Mouse (Mus musculus) midbrain, embryonic 15.5 days (tissue): ENCODE measurements around the gene Bach2. TPM values are rescaled to one million over a fixed set of nuclear protein-coding genes. Genes with fewer than 3 reads are reported as not detected.

Experiments
- ATAC-seq: fragments of 200-750 bp; cut with Nextera tagmentation; replicated peaks from 2 replicates; pipeline ENCODE4 v1.8.0; 2017; ENCODE audit warnings: moderate TSS enrichment
- H3K27ac ChIP-seq: fragments of 300-500 bp; sonication (generic); 2 replicates; pipeline ENCODE4 v1.5.1; 2015; ENCODE audit warnings: mild to moderate bottlenecking, inconsistent platforms
- H3K27me3 ChIP-seq: fragments of 300-500 bp; sonication (generic); replicated peaks from 2 replicates; pipeline ENCODE4 v1.6.1; 2015; ENCODE audit warnings: inconsistent platforms
- H3K36me3 ChIP-seq: fragments of 300-500 bp; sonication (generic); replicated peaks from 2 replicates; pipeline ENCODE4 v1.6.1; 2015; ENCODE audit warnings: inconsistent platforms
- H3K4me1 ChIP-seq: fragments of 300-500 bp; sonication (generic); 2 replicates; pipeline ENCODE4 v1.6.1; 2015; ENCODE audit warnings: inconsistent platforms
- H3K4me2 ChIP-seq: fragments of 300-500 bp; sonication (generic); 2 replicates; pipeline ENCODE4 v1.6.1; 2015; ENCODE audit warnings: inconsistent platforms, mild to moderate bottlenecking, moderate library complexity
- H3K4me3 ChIP-seq: fragments of 300-500 bp; sonication (generic); 2 replicates; pipeline ENCODE4 v1.5.1; 2015; ENCODE audit warnings: mild to moderate bottlenecking, inconsistent platforms
- H3K9ac ChIP-seq: fragments of 300-500 bp; sonication (generic); 2 replicates; pipeline ENCODE4 v1.6.1; 2015; ENCODE audit warnings: mild to moderate bottlenecking, inconsistent platforms
- H3K9me3 ChIP-seq: fragments of 300-500 bp; sonication (generic); 2 replicates; pipeline ENCODE4 v1.6.1; 2016; ENCODE audit warnings: inconsistent platforms
- WGBS: fragments of 180-500 bp; shearing (Covaris S2); methylation state at CpG from one replicate; pipeline ENCODE4 v1.1.7; 2015; ENCODE audit warnings: mixed read lengths; 5-methylcytosine and 5-hydroxymethylcytosine counted together
- polyA plus RNA-seq: library from polyadenylated mRNA; unstranded; fragments of >200 nt; fragmentation: Nextera tagmentation; extraction: Ambion mirVana; gene quantifications from 2 replicates; pipeline ENCODE4 v1.2.1, GENCODE M21; 2015

The Bach2 gene
- polyA plus RNA-seq, 1 experiment from 2014 or later, result 22.3 TPM

DNA sequence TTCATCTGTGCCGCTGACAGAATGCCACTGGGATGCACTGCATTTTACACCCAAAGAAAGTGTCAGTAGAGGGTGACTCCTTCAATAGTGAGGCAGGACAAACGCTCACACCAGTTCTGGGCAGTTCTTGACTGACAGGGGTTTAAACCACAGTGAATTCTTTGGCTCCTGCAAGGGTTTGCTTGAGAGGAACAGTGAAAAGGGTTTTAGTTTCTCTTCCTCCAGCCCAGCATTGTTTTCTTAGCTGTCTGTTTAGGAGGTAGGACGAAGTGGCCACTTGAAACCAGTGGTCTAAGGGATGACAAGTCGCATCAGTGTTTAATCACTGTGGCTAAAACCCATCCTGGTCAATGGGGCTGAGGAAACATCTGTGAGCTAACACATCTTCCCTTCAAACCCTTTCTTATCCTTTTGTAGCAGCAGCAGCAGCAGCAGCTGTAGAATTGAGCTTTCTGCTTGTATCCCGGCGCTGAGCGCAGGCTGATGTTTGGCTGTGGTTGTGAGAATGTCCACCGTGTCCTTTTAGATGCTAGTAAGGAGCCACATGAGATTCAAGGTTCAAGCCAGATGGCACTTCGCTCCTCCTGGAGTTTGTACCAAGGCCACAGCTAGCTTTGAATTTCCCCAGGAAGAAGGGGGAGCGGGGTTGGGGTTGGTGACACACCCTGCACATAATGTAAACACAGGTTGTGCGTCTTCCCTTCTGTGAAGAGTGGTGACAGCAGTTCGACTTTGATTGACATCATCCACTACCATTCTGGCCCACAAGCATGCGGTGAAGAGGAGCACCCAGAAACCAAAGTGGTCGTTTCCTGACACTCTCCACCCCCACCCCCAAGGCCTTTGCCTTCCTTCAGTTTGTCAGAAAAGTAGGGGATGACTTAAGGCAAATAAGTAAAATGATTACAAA lies 104.9 kb downstream of the Bach2 start:
- H3K4me3 ChIP-seq, result no peak overlapping the region
- H3K4me2 ChIP-seq, result no peak overlapping the region
- ATAC-seq, result no peak
- 48% methylated on average over 14 of the region's 14 CpGs for WGBS
- H3K9me3 ChIP-seq, result no peaks in the 10 kb centered on the region
- H3K27ac ChIP-seq, result peak overlapping the region; percentile 1; the same call in 1 of the 2 replicates
- H3K36me3 ChIP-seq, result no peaks in the 10 kb centered on the region
- no peak overlapping the region for H3K9ac ChIP-seq
- no peaks in the 10 kb centered on the region for H3K27me3 ChIP-seq
- peaks cover 20% of the 10 kb centered on the region for H3K4me1 ChIP-seq

DNA sequence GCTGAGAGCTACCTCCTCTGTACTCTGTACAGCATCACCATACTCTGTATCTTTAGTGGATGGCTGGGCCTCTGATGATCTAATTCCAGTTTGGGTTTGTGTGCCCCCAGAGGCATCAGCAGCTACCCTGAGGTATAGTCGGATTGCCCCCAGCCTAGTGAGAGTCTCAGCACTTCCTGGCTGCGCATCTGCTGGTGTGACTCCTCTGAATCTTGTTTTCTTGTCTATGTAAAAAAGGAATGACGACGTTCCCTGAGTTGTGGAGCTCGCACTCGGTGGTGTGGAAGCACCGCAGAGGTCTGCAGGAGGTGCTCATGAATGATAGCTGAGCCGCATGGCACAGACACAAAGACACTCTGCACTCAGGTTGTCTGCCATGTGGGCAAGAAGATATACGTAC lies 105.7 kb downstream of the Bach2 start:
- H3K4me3 ChIP-seq, result no peak overlapping the region
- no peak overlapping the region for H3K27ac ChIP-seq
- H3K9ac ChIP-seq, result no peak overlapping the region
- H3K27me3 ChIP-seq, result no peaks in the 10 kb centered on the region
- no peak overlapping the region for H3K4me2 ChIP-seq
- H3K9me3 ChIP-seq, result no peaks in the 10 kb centered on the region
- peaks cover 20% of the 10 kb centered on the region for H3K4me1 ChIP-seq
- no peaks in the 10 kb centered on the region for H3K36me3 ChIP-seq
- WGBS, result 79% methylated on average over 9 of the region's 9 CpGs
- ATAC-seq, result no peak

DNA sequence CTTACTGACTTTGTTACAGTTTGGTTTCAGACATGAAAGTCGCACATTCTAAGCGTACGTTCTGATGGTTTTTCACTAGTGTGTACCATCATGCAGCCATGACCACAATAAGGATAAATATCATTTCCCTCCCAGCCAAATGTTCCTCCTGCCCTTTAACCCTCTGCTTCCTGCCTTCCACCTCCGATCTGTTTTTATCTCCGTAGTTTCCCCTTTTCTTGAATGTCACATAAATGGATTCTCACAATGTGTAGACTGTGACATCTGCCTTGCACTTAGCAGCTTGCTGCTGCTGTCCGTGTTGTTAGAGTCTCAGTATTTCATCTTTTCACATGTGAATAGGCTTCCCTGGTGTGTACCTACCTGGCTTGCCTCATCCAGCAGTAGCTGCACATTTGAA lies 108.6 kb downstream of the Bach2 start:
- H3K27ac ChIP-seq, result no peak overlapping the region
- 73% methylated on average over 6 of the region's 6 CpGs for WGBS
- no peak overlapping the region for H3K4me2 ChIP-seq
- no peaks in the 10 kb centered on the region for H3K9me3 ChIP-seq
- H3K9ac ChIP-seq, result no peak overlapping the region
- ATAC-seq, result no peak
- H3K4me1 ChIP-seq, result peaks cover 29% of the 10 kb centered on the region
- H3K4me3 ChIP-seq, result no peak overlapping the region
- H3K27me3 ChIP-seq, result no peaks in the 10 kb centered on the region
- H3K36me3 ChIP-seq, result no peaks in the 10 kb centered on the region

DNA sequence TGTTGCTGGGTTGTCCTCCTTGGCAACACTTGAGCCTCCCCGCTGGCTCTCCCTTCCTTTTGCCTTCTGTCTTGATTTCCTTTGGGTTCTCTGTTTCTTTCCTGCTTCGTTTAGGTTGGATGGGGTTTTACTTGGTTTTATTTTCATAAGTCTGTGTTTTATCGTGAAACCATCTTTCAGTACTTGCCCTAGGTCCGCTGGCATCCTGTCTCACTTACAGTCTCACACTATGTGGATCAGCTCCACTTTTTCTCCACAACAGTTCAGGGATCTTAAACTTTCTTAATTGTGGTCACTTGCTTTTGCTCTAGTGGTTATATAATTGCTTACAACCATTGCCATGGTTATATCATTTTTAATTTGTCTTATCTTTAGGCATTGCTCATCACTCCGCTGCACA lies 109.1 kb downstream of the Bach2 start:
- no peaks in the 10 kb centered on the region for H3K36me3 ChIP-seq
- no peak for ATAC-seq
- H3K27me3 ChIP-seq, result no peaks in the 10 kb centered on the region
- no peak overlapping the region for H3K4me2 ChIP-seq
- H3K4me3 ChIP-seq, result no peak overlapping the region
- H3K9ac ChIP-seq, result no peak overlapping the region
- H3K4me1 ChIP-seq, result peaks cover 34% of the 10 kb centered on the region
- H3K27ac ChIP-seq, result no peak overlapping the region
- WGBS, result 87% methylated on average over 5 of the region's 5 CpGs
- no peaks in the 10 kb centered on the region for H3K9me3 ChIP-seq

DNA sequence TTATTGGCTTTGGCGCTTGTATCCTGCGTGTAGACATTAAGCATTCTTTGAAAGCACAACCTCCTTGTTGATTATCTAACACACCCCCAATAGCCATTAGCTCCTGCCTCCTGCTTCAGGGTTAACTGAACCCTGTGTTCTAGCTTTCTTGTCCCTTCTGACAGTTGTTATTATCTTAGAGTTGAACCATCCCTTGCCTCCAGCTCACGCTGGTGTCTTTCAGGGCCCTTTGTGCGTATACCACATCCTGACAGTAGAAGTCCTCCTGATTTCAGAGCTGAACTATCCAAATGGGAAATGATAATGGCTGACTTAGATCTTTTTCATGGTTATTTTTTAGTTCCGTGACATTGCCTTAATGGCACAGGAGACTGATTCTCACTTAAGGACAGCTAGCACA lies 110.8 kb downstream of the Bach2 start:
- no peak for ATAC-seq
- Histone ChIP-seq H3K27me3 (no peaks in the 10 kb centered on the region), H3K4me2 (no peak overlapping the region), H3K4me3 (no peak overlapping the region), H3K27ac (no peak overlapping the region), H3K36me3 (no peaks in the 10 kb centered on the region), H3K9ac (no peak overlapping the region), H3K4me1 (peaks cover 32% of the 10 kb centered on the region), H3K9me3 (no peaks in the 10 kb centered on the region)
- 91% methylated on average over 5 of the region's 5 CpGs for WGBS

DNA sequence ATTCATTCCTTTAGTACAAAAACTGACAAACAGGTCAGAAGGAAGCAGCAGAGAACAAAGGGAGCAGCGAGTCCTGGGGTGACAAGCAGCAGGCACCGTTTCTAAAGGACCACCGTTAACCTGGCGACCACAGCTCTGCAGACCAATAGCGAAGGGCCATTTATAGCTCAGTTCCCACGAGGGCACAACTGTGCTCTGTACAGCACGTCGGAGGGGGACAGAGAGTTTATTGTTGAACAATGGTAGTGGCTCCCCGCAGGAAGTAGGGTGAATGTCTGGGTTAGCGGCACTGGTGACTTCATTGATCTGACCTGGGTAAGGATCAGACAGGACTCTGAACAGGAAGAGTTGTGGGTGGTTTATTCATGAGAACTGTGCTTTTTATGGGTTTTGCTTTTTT lies 112.6 kb downstream of the Bach2 start:
- ATAC-seq, result peak; percentile 57
- H3K4me1 ChIP-seq, result peaks cover 34% of the 10 kb centered on the region
- 7% methylated on average over 10 of the region's 10 CpGs for WGBS
- no peaks in the 10 kb centered on the region for H3K9me3 ChIP-seq
- 0 out of 2 replicates have a peak overlapping the region, but pooled peaks have one; percentile 2 for H3K4me2 ChIP-seq
- no peaks in the 10 kb centered on the region for H3K36me3 ChIP-seq
- peak overlapping the region; percentile 49 for H3K27ac ChIP-seq
- no peak overlapping the region for H3K9ac ChIP-seq
- no peaks in the 10 kb centered on the region for H3K27me3 ChIP-seq
- H3K4me3 ChIP-seq, result no peak overlapping the region

DNA sequence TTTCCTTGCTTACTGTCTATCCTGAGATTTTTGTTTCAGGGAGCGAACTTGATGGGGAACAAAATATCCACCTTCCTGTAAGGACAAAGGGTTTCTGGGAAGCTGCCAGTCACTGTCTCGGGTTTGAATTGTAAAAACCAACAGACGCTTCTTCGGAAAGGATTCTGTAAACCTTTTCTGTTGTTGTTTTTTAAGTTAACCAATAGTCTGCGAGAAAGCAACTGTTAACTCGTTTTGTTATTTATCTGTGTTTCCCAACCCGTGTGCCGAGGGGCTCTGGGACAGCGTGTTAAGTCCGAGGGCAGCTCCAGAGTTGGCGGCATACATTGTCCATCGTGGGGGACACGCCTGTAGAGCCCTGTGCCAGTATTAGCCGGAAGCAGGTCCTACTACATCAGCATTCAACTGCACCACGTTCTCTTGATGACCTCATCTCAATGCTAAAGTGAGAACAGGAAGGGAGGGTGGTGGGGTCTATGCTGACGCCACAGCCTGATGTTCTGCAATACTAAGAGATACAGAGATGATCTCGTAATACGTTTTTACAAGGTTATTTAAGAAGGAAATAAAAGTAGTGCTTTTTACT lies 113.2 kb downstream of the Bach2 start:
- WGBS, result 49% methylated on average over 18 of the region's 18 CpGs
- Histone ChIP-seq H3K9ac (no peak overlapping the region), H3K4me3 (no peak overlapping the region), H3K27me3 (no peaks in the 10 kb centered on the region), H3K4me1 (peaks cover 34% of the 10 kb centered on the region), H3K9me3 (no peaks in the 10 kb centered on the region), H3K36me3 (no peaks in the 10 kb centered on the region), H3K4me2 (peak overlapping the region; percentile 15; the same call in 1 of the 2 replicates), H3K27ac (0 out of 2 replicates have a peak overlapping the region, but pooled peaks have one; percentile 49)
- ATAC-seq, result peak; percentile 38

DNA sequence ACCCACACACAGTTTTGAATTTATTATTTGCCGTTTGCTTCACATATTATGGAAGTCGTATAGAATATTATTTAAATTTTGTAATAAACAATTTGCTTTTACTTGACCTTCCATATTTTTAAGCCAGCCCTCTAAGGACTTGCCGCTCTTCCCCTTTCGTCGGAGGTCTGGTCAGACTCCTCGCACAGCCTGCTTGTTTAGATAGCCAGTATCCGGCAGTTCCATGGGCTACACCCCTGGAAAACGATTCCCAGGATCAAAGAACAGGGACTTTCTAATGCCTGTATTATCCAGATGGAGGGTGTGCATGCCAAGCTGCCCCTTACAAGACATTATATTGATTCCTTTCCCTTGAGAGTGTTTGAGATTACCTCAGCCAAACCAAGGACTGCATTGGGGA lies 113.8 kb downstream of the Bach2 start:
- Histone ChIP-seq H3K27ac (peak overlapping the region; percentile 46), H3K36me3 (no peaks in the 10 kb centered on the region), H3K27me3 (no peaks in the 10 kb centered on the region), H3K9ac (no peak overlapping the region), H3K9me3 (no peaks in the 10 kb centered on the region), H3K4me2 (no peak overlapping the region), H3K4me3 (no peak overlapping the region), H3K4me1 (peaks cover 31% of the 10 kb centered on the region)
- peak; percentile 35 for ATAC-seq
- 66% methylated on average over 8 of the region's 8 CpGs for WGBS

DNA sequence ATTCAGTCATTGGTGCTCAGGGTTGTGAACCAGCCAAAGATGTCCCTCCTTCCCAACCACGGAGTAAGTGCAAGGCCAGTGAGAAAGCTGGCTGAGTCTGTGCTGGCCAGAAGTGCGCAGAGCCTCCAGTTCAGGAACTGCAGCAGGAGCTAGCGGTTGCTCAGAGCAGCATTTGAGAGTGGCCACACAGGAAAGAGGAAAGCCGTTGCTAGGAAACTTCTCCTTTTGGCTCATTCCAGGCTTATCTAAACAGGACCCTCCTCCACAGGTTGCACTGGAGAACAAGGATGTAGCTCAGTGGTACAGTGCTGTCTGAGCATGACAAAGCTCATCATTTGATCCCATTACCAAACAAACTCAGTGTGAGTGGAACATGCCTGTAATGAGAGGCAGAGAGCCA lies 114.2 kb downstream of the Bach2 start:
- Histone ChIP-seq H3K27ac (peak overlapping the region; percentile 46), H3K36me3 (no peaks in the 10 kb centered on the region), H3K4me2 (no peak overlapping the region), H3K27me3 (no peaks in the 10 kb centered on the region), H3K4me3 (no peak overlapping the region), H3K9me3 (no peaks in the 10 kb centered on the region), H3K4me1 (peaks cover 34% of the 10 kb centered on the region), H3K9ac (no peak overlapping the region)
- ATAC-seq, result peak; percentile 57
- 24% methylated on average over 4 of the region's 4 CpGs for WGBS

DNA sequence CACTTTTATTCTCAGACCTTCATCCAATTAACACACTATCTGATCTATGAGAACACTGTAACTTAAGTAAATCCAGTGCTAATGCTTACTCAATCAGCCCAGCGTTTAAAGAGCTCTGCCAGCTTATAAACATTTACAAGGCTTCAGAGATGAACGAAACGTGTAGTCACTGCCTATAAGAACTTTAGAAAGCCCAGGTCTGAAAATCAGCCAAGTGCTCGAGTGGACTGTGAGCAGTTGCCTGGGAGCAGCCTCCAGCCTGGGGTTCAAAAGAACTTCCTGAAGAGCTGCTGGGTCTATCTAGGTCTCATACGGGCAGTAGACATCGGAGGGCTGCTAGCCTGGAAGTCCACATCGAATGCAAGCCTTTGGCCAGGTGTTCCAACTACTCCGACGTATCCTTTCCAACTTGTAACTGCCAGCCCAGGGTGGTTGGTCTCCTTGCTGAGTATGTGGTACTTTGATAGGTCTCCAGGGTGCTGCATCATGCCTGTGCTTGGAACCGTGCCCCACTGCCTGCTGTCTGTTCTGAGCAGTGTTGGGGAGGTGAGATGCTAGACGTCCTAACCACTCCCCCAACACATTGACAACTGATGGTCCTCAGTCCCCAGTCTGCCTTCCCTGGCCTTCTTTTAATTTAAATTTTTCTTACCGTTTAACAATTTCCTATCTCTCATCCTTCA lies 117.5 kb downstream of the Bach2 start:
- no peak overlapping the region for H3K4me3 ChIP-seq
- H3K4me2 ChIP-seq, result no peak overlapping the region
- no peaks in the 10 kb centered on the region for H3K27me3 ChIP-seq
- no peaks in the 10 kb centered on the region for H3K36me3 ChIP-seq
- no peak overlapping the region for H3K9ac ChIP-seq
- H3K9me3 ChIP-seq, result no peaks in the 10 kb centered on the region
- 73% methylated on average over 12 of the region's 12 CpGs for WGBS
- H3K27ac ChIP-seq, result no peak overlapping the region
- peaks cover 61% of the 10 kb centered on the region for H3K4me1 ChIP-seq
- ATAC-seq, result no peak

DNA sequence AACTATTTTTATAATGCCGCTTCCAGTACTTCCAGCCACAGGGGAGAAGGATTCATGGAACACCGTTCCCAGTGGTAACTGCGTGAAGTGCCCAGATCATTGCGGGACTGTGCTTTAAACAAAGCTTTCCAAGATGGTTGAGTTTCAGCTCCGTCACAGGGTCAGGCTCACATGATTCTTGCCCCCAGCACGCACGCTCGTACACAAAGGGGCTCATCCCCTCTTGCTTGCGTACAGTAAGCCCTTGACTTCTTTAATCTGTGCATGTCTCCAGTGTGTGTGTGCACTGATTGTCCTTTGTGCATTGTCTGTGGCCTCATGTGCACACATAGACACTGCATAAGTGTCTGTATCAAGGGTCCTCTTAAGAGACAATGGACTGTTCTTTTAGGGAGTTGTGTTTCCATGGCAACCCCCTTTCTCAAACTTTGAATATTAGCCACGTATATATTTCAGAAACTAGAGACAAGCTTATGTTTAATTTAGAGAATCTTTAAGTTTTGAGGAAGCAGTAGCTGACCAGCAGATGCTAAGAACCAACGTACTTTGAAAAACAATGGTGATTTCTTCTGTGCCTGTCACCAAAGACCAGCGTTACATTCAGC lies 119.5 kb downstream of the Bach2 start:
- ATAC-seq, result peak; percentile 43; the same call in 1 of the 2 replicates
- no peaks in the 10 kb centered on the region for H3K36me3 ChIP-seq
- H3K4me2 ChIP-seq, result peak overlapping the region; percentile 33; the same call in 1 of the 2 replicates
- H3K27me3 ChIP-seq, result no peaks in the 10 kb centered on the region
- no peaks in the 10 kb centered on the region for H3K9me3 ChIP-seq
- peaks cover 40% of the 10 kb centered on the region for H3K4me1 ChIP-seq
- no peak overlapping the region for H3K4me3 ChIP-seq
- H3K27ac ChIP-seq, result peak overlapping the region; percentile 77
- 31% methylated on average over 12 of the region's 12 CpGs for WGBS
- no peak overlapping the region for H3K9ac ChIP-seq
